Mouse (Mus musculus): ENCODE measurements around the gene Zbtb11. TPM values are rescaled to one million over a fixed set of nuclear protein-coding genes. Genes with fewer than 3 reads are reported as not detected.
"Not testable (repeated sequence)": the region's sequence is repeated elsewhere in the genome, so short reads cannot be mapped to it uniquely, and the experiment has no call there.

Gene Zbtb11
- 10 to 100 TPM in 3 of 4 experiments, 1 to 10 TPM in 1; 7.2 to 12.0 (median 11.1) TPM for total RNA-seq (2022)

DNA sequence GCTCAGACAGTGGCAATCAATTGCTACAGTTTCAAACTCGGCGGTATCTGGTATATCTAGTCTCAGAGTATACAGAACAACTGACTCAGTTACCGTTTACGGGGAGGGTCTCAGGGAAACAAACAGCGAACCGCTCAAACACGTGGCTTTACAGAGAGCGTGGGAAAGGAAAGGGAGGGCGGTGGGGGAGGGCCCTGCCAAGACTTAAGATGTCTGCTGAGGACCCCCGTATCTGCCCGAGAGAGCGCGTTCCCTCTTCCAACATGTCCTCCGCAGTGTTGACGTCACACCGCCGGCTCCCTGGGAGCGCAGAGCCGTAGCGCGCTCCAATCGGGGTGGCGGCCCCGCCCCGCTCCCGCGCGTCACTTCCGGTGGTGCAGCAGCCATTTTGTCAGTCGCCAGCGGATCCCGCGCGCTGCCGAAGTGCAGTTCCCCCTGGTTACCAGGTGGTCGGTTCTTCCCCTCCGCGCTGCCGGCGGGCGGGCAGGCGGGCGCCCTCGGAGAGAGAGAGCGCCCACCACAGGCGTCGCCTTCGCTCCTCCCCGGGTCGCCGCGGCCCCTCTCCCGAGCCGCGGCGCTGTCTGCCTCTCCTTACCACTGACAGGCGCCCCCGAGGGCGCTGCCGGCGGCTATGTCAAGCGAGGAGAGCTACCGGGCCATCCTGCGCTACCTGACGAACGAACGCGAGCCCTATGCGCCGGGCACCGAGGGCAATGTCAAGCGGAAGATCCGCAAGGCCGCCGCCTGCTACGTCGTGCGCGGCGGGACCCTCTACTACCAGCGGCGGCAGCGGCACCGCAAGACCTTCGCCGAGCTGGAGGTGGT lies at the start of gene Zbtb11:
Gene Zbtb11, plus strand, starts transcription at position 453 of the 825 bp plus-strand sequence.
- DNase-seq (ENCODE audit: low spot score) = peak; percentile 97

DNA sequence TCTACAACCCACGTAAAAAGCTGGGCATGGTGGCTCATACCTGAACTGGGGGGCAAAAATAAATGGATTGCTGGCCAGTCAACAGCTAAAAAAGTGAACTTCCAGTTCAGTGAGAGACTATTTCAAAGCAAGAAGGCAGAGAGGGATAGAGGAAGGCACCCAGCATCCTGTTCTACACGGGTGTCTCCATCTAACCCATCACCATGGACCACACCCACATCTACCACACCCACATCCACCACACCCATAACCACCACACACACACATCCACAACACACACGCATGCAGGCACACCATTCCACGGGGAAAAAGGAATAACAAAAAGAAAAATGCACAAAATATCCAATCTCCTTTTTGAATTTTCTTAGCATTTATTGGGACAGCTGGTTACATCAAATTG lies 49.7 kb upstream of the Zbtb11 start:
- DNase-seq (ENCODE audit: low spot score) = no peak

DNA sequence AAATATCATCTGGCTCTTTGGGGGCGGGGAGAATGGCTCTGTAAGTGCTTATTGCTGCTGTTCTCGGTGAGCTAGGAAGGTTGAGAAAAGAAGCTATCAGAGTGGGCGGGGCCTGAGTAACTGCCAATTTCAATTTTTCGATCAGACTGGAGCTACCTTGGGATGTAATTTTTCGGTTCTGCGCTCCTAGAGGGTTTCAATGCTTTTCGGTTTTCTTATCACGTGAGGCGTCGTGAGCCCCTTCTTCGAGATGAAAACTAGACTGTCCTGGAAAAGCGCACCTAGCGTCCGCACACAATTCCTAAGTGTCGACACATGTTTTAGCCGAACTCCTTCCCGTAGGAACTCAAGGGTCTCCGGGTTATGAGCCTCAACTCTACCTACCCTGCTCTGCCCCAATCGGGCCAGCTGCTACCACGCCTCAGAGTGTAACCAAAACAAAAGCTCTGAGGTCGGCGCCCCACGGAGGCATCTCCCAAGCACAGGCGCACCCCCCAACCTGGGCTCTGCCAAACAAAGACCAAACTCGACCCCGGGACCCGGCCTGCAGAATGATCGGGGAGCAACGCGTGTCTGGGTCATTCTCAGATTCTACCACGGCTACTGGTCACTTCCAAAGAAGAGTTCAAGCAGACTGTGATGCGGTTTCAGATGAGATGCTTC lies 39.9 kb upstream of the Zbtb11 start:
- peak; percentile 11 for DNase-seq (ENCODE audit: low spot score)

GRCm38 (mm10) chr16:55934453-55935037 lies 39.1 kb upstream of the Zbtb11 start, which contains the start of gene Cep97:
Cep97 (minus strand) TSS chr16:55934855.
- DNase-seq (ENCODE audit: low spot score) = peak; percentile 95

GRCm38 (mm10) chr16:55938761-55939160 lies 34.9 kb upstream of the Zbtb11 start:
- DNase-seq (ENCODE audit: low spot score) = no peak

DNA sequence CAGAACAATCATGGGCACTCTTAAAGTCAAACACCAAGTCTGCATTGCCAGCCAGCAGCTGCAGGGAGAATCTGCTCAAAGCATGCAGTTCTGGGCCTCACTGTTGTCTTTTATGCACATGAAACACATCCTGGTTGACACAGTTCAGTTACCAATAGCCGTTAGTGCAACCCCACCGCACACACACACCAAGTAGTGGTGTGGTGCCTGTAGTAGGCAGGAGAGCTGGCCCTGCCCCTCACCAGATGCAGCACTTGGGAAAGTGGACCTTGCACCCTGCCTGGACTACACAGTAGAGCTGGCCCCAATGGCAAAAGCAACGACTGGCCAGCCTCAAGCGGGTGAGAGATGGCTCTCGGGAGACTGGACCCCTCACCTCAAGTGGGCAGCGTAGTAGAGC lies 34.0 kb upstream of the Zbtb11 start:
- DNase-seq (ENCODE audit: low spot score) = no peak

- DNase-seq (ENCODE audit: low spot score) = no peak
These were observed 32.9 kb upstream of the Zbtb11 start for GRCm38 (mm10) chr16:55940781-55941180.

- DNase-seq (ENCODE audit: low spot score) = no peak
These were observed 26.4 kb upstream of the Zbtb11 start for GRCm38 (mm10) chr16:55947266-55947665.

- DNase-seq (ENCODE audit: low spot score) = not testable (repeated sequence)
These were observed 25.7 kb upstream of the Zbtb11 start for GRCm38 (mm10) chr16:55947876-55948410.

DNA sequence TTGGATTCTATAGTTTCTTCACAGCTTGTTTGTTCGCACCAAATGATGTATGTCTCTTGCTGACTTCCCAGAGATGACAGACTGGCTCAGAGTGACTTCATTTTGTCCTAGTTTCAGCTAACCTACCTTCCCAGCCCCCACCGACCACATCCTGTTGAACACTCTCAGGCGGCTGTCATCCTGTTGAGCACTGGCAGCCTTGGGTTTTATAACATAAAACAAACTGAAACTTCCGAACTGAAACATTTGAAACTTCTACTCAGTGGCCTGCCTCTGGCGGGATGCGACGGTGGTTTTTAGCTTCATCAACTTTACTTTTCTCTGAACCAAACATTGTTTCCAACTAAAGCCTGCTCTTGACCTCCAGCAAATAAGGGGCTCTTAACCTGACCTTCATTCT lies 24.7 kb upstream of the Zbtb11 start:
- DNase-seq (ENCODE audit: low spot score) = no peak

DNA sequence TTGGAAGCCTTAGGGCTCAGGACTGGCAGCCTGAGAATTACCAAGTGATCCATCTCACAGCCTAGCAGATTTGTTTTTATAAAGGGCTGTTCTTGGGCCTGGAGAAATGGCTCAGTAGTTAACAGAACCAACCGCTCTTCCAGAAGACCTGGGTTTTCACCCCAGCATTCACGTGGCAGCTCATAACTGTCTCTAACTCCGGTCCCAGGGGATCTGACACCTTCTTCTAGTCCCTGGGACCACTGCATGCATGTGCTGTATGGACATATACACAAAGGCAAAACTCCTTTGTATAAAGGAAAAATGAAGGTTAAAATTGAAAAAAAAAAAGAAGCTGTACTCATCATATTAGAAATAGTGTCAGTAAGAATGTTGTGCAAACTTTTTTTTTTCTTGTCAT lies 23.2 kb upstream of the Zbtb11 start:
- no peak for DNase-seq (ENCODE audit: low spot score)

GRCm38 (mm10) chr16:55950946-55951678 lies 22.6 kb upstream of the Zbtb11 start:
- peak; percentile 86 for DNase-seq (ENCODE audit: low spot score)

GRCm38 (mm10) chr16:55951679-55952327 lies 21.9 kb upstream of the Zbtb11 start:
- DNase-seq (ENCODE audit: low spot score) = no peak

DNA sequence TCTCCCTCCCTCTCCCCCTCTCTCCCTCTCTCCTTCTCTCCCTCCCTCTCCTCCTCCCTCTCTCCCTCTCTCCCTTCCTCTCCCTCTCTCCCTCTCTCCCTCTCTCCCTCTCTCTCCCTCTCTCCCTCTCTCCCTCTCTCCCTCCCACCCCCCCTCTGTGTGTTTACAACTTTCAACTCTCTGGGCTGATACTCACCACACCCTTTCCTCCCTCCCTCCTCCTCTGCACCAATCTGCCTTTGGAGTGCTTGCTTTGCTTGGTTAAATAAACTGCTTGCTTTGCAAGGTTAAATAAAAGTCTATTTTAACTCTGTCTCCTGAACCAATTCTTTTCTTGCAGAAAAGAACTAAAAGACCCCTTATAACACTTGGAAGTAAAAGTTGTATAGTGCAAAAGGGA lies 20.9 kb upstream of the Zbtb11 start:
- no peak for DNase-seq (ENCODE audit: low spot score)

DNA sequence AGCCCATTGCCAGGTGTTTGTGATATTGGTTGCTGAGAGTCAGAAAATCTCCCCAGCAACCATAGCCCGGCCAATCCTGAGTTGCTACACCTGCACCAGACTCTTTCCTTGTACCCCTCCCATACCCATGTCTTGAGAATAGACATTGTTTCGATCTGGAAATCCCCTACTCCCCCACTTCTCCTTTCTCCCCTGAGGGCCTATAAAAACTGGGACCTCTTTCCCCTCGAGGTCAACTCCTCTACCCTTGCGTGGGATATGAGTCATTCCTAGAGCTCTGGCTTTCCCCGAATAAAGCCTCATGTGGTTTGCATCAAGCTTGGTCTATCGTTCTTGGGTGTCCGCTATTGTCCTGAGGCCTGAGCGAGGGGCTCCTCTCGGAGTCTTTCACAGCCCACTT lies 19.5 kb upstream of the Zbtb11 start:
- DNase-seq (ENCODE audit: low spot score) = not testable (repeated sequence)

- DNase-seq (ENCODE audit: low spot score) = not testable (repeated sequence)
These were observed 10.6 kb upstream of the Zbtb11 start for GRCm38 (mm10) chr16:55963068-55963467.

DNA sequence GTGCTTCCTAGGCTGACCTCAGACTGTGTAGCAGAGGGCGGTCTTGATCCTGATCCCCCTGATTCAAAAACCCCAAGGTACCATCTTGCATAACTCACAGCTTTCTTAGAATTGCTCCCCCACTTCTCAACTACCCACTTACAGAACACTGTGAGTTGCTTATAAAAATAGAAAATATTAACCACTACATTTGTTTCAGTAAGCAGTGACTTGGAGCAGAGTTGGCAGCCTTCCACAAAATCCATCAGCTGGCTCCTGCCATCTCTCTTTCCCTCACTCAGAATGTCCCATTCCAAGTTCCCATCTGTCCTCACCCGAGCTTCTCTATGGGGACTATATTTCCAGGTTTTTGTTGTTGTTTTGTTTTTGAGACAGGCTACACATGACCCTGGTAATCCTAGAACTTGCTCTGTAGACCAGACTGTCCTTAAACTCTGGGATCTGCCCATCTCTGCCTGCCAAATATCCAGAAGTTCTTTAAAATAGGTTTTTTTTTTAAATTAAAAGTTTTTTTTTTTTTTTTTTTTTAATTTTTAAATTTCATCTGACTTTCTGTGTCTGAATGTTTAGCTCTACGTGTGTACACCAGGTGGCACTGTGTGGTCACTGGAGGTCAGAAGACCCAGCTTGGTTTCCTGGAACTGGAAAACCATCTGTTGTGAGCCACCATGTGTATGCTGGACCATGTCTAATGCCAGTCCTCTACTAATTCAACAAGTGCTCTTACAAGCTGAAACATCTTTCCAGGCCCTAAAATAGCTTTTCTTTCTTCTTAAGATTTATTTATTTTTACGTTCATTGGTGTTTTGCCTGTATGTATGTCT lies 9.3 kb upstream of the Zbtb11 start:
- DNase-seq (ENCODE audit: low spot score) = no peak

GRCm38 (mm10) chr16:55966212-55966871 lies 7.3 kb upstream of the Zbtb11 start, which contains the start of gene Rpl24:
Rpl24 (plus strand) TSS chr16:55966275.
- DNase-seq (ENCODE audit: low spot score) = peak; percentile 97

DNA sequence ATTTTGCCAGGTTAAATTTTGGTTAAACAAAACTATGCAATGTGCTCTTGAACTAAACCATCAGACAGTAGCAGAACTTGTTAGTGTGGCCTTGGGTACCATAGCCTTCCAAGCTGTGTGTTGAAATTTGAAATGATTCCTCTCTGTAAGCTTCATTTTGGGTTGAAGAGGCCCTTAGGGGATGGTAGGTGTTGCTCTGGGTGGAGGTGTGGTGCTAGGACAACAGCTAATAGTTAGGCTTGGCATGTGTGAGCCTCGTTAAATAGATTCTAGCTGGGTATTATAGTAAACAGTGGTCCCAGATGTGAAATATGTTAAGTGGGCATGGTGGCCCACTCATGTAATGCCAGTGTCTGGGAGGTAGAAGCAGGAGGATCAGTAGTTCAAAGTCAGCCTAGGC lies 6.5 kb upstream of the Zbtb11 start:
- no peak for DNase-seq (ENCODE audit: low spot score)

GRCm38 (mm10) chr16:55969147-55969546 lies 4.5 kb upstream of the Zbtb11 start:
- DNase-seq (ENCODE audit: low spot score) = no peak

Measured in heart, adult 8-10 months (tissue).